Mouse (Mus musculus) CH12.LX (cell line): ENCODE results near the gene Fxr2.

Source experiments
- CTCF ChIP-seq, 2 experiments: IDR thresholded peaks in 1 of 2; conservative IDR thresholded peaks in 1 of 2; 2 replicates each; pipeline ENCODE4 v1.5.1; 2011 to 2012; ENCODE audit warnings: low read depth in 2 of 2, low read length in 2 of 2, improper control_type of control experiment in 1 of 2, inconsistent platforms in 1 of 2, mild to moderate bottlenecking in 1 of 2, moderate library complexity in 1 of 2
- ETS1 ChIP-seq: conservative IDR thresholded peaks from 2 replicates; pipeline ENCODE4 v1.6.1; 2012; ENCODE audit warnings: low read depth, mild to moderate bottlenecking, inconsistent platforms, low read length, improper control_type of control experiment, moderate library complexity
- IRF4 ChIP-seq: IDR thresholded peaks from 2 replicates; pipeline ENCODE4 v1.6.1; 2014; ENCODE audit warnings: low read depth, mild to moderate bottlenecking, inconsistent platforms, low read length, improper control_type of control experiment
- SMC3 ChIP-seq: IDR thresholded peaks from 2 replicates; pipeline ENCODE4 v1.6.1; 2011; ENCODE audit warnings: low read depth, low read length, improper control_type of control experiment
- USF1 ChIP-seq: IDR thresholded peaks from 2 replicates; pipeline ENCODE4 v1.6.1; 2014; ENCODE audit warnings: low read depth, mild to moderate bottlenecking, inconsistent platforms, low read length, improper control_type of control experiment
- ZMIZ1 ChIP-seq: IDR thresholded peaks from 2 replicates; pipeline ENCODE4 v1.6.1; 2012; ENCODE audit warnings: low read depth, mild to moderate bottlenecking, inconsistent platforms, low read length, improper control_type of control experiment

- TF ChIP-seq CTCF (conservative IDR thresholded peaks at IDR 0.05 in 1 of 2, IDR thresholded peaks at IDR 0.05 in 1 of 2; ENCODE audit: low read depth in 2 of 2, low read length in 2 of 2) (no peak), SMC3 (no peak), ETS1 (peak; percentile 56), ZMIZ1 (peak; percentile 78), IRF4 (peak; percentile 92), USF1 (no peak; the same call in 1 of the 2 replicates)
Observed at GRCm38 (mm10) chr11:69670786-69671725, 38.3 kb downstream of the Fxr2 start.
